Mouse (Mus musculus) brain, embryonic 14.5 days (tissue): ENCODE results near the gene Cfap126.
"Not testable (repeated sequence)": the region's sequence is repeated elsewhere in the genome, so short reads cannot be mapped to it uniquely, and the experiment has no call there.

Experiments
- CTCF ChIP-seq: fragments of 200-500 bp; IDR thresholded peaks from 2 replicates; pipeline ENCODE4 v1.5.1; 2012; ENCODE audit warnings: inconsistent platforms, mild to moderate bottlenecking, moderate library complexity, borderline replicate concordance; ENCODE audit not compliant: insufficient read depth, insufficient read length; ENCODE audit errors: extremely low read depth
- POLR2A ChIP-seq: fragments of 200-500 bp; IDR thresholded peaks from 2 replicates; pipeline ENCODE4 v1.6.1; 2012; ENCODE audit warnings: mild to moderate bottlenecking, inconsistent platforms, borderline replicate concordance; ENCODE audit not compliant: poor library complexity, insufficient read depth, insufficient read length, severe bottlenecking; ENCODE audit errors: extremely low read depth

DNA sequence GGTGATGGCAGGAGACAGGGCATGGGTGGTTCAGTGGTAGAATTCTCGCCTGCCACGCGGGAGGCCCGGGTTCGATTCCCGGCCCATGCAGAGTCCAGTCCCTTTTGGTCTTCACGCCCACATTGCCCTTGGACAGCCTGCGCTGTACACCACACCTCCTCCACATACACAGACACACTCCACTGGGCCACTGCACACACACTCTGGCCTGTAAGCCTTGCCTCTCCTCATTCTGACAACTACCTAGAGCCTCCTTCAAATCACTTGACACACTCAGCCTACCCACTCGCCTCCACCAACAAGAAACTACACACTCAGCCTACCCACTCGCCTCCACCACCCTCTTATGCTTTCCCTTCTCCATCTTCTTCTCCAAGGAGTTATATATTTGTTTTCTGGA lies 39.4 kb upstream of the Cfap126 start:
- TF ChIP-seq POLR2A, CTCF: not testable (repeated sequence)
